Mouse (Mus musculus) intestine, postnatal 0 days (tissue): ENCODE data around the gene Olfr353. TPM values are rescaled to one million over a fixed set of nuclear protein-coding genes. Genes with fewer than 3 reads are reported as not detected.

Experiments
- ATAC-seq: fragments of 200-750 bp; cut with Nextera tagmentation; 2 replicates; pipeline ENCODE4 v1.8.0; 2017; ENCODE audit warnings: mild to moderate bottlenecking, moderate TSS enrichment, moderate library complexity
- H3K27ac ChIP-seq: fragments of 300-500 bp; sonication (generic); 2 replicates; pipeline ENCODE4 v1.5.1; 2014; ENCODE audit warnings: mild to moderate bottlenecking, low read depth, low read length, moderate library complexity
- H3K27me3 ChIP-seq: fragments of 300-500 bp; sonication (generic); replicated peaks from 2 replicates; pipeline ENCODE4 v1.6.1; 2014; ENCODE audit warnings: low read length, mixed read lengths; ENCODE audit not compliant: control insufficient read depth, insufficient read depth
- H3K36me3 ChIP-seq: fragments of 300-500 bp; sonication (generic); 2 replicates; pipeline ENCODE4 v1.6.1; 2014; ENCODE audit warnings: mild to moderate bottlenecking, moderate library complexity; ENCODE audit not compliant: control insufficient read depth, insufficient read depth
- H3K4me1 ChIP-seq: fragments of 300-500 bp; sonication (generic); replicated peaks from 2 replicates; pipeline ENCODE4 v1.6.1; 2014; ENCODE audit warnings: antibody characterized with exemption, low read length, mixed read lengths; ENCODE audit not compliant: control insufficient read depth, insufficient read depth
- H3K4me2 ChIP-seq: fragments of 300-500 bp; sonication (generic); replicated peaks from 2 replicates; pipeline ENCODE4 v1.6.1; 2014; ENCODE audit warnings: low read depth, mild to moderate bottlenecking, moderate library complexity
- H3K4me3 ChIP-seq: fragments of 300-500 bp; sonication (generic); 2 replicates; pipeline ENCODE4 v1.5.1; 2014; ENCODE audit warnings: low read depth, low read length
- H3K9ac ChIP-seq: fragments of 300-500 bp; sonication (generic); 2 replicates; pipeline ENCODE4 v1.6.1; 2014; ENCODE audit warnings: mild to moderate bottlenecking, low read depth, low read length
- H3K9me3 ChIP-seq: fragments of 300-500 bp; sonication (generic); 2 replicates; pipeline ENCODE4 v1.6.1; 2016; ENCODE audit warnings: mixed run types; ENCODE audit not compliant: control insufficient read depth
- CTCF ChIP-seq: sonication (generic); IDR thresholded peaks from 2 replicates; pipeline ENCODE4 v1.5.1; 2016; ENCODE audit warnings: low read depth, mild to moderate bottlenecking, control low read depth, antibody characterized with exemption, moderate library complexity
- WGBS: fragments of 180-500 bp; shearing (Covaris S2); extraction: QIAGEN DNeasy Blood & Tissue Kit; methylation state at CpG from one replicate; pipeline ENCODE4 v1.1.7; 2014; 5-methylcytosine and 5-hydroxymethylcytosine counted together
- polyA plus RNA-seq: library from polyadenylated mRNA; unstranded; fragments of >200 nt; fragmentation: Nextera tagmentation; extraction: Ambion mirVana; gene quantifications from 2 replicates; pipeline ENCODE4 v1.2.1, GENCODE M21; 2015

Gene Olfr353
- polyA plus RNA-seq, 1 experiment from 2014 or later: not detected

DNA sequence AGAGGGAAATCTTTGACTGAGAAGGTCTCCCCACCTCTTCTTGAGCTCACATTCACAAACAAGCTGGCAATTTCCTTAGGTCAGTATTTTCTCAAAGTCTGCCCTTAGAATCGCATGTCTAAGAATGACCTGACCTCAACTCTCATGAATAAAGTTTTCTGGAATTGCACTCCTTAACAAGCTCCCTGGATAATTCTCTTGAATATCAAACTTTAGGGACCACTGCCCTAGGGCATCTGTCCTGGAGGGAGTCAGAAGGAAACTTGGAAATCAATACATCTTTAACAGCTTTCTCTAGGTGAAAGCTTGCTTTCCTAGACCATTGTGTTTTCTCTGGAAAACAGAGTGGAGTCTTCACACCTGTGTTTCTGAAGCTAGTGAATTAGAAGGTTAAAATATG lies 46.7 kb downstream of the Olfr353 start, which contains the start of gene Olfr350:
Olfr350 (plus strand) TSS at position 301 of the 400 bp plus-strand sequence.
- ATAC-seq: no peak
- no peak for TF ChIP-seq CTCF
- no peaks in the 10 kb centered on the region for H3K4me1 ChIP-seq
- no peaks in the 10 kb centered on the region for H3K27me3 ChIP-seq
- H3K36me3 ChIP-seq: no peaks in the 10 kb centered on the region
- no peaks in the 10 kb centered on the region for H3K9me3 ChIP-seq
- no peak within 1 kb of the TSS for H3K9ac ChIP-seq
- H3K4me3 ChIP-seq: no peak within 1 kb of the TSS
- 85% methylated on average over 1 of the region's 1 CpGs for WGBS
- H3K4me2 ChIP-seq: no peak within 1 kb of the TSS
- H3K27ac ChIP-seq: no peak within 1 kb of the TSS

Other genes with a start within 250 kb of the Olfr353 start
- not detected in 2 replicates for gene Olfr346, start 207.1 kb downstream of the Olfr353 start, polyA plus RNA-seq
- gene Olfr347, start 161.0 kb downstream of the Olfr353 start, polyA plus RNA-seq: not detected in 2 replicates
- gene Olfr348, start 108.7 kb downstream of the Olfr353 start, polyA plus RNA-seq: not detected in 2 replicates
- gene Olfr50, start 102.4 kb downstream of the Olfr353 start, polyA plus RNA-seq: not detected in 2 replicates
- not detected in 2 replicates for gene Olfr3, start 75.9 kb downstream of the Olfr353 start, polyA plus RNA-seq
- gene Olfr350, start 46.6 kb downstream of the Olfr353 start, polyA plus RNA-seq: not detected in 2 replicates
- gene Olfr351, start 30.3 kb downstream of the Olfr353 start, polyA plus RNA-seq: not detected in 2 replicates
- not detected in 2 replicates for gene Olfr352, start 24.5 kb downstream of the Olfr353 start, polyA plus RNA-seq
- not detected in 2 replicates for gene Olfr354, start 12.7 kb upstream of the Olfr353 start, polyA plus RNA-seq
- gene Olfr355, start 36.0 kb upstream of the Olfr353 start, polyA plus RNA-seq: not detected in 2 replicates
- not detected in 2 replicates for gene Olfr356, start 44.2 kb upstream of the Olfr353 start, polyA plus RNA-seq
- gene Olfr357, start 100.9 kb upstream of the Olfr353 start, polyA plus RNA-seq: not detected in 2 replicates
- not detected in 2 replicates for gene Olfr358, start 116.4 kb upstream of the Olfr353 start, polyA plus RNA-seq
- not detected in 2 replicates for gene Olfr360, start 172.8 kb upstream of the Olfr353 start, polyA plus RNA-seq
- not detected in 2 replicates for gene Olfr361, start 196.4 kb upstream of the Olfr353 start, polyA plus RNA-seq
- gene Olfr362, start 225.0 kb upstream of the Olfr353 start, polyA plus RNA-seq: not detected in 2 replicates
- gene Olfr364-ps1, start 246.4 kb upstream of the Olfr353 start, polyA plus RNA-seq: not detected in 2 replicates